Mouse (Mus musculus) B cell, adult 2 months (primary cell): ENCODE measurements around the gene Polr2a.
A peak's percentile ranks its signal among the peaks of the same experiment; 100 is the strongest.

Experiments
- DNase-seq, 2 experiments: peaks; one replicate each; pipeline ENCODE4 v3.0.0; 2022

Polr2a gene

GRCm38 (mm10) chr11:69752686-69753085 lies 5.8 kb downstream of the Polr2a start:
- DNase-seq = no peak

- no peak for DNase-seq
Observed at GRCm38 (mm10) chr11:69751635-69752034, 6.8 kb downstream of the Polr2a start.

GRCm38 (mm10) chr11:69731408-69731807 lies 27.0 kb downstream of the Polr2a start:
- DNase-seq = peak; percentile 16 to 28

GRCm38 (mm10) chr11:69729063-69729462 lies 29.4 kb downstream of the Polr2a start:
- DNase-seq = peak; percentile 81 to 83

- no peak for DNase-seq
Observed at GRCm38 (mm10) chr11:69725951-69726350, 32.5 kb downstream of the Polr2a start.

- DNase-seq = no peak
Observed at GRCm38 (mm10) chr11:69723074-69723473, 35.4 kb downstream of the Polr2a start.

GRCm38 (mm10) chr11:69720852-69721251 lies 37.6 kb downstream of the Polr2a start:
- DNase-seq = no peak

GRCm38 (mm10) chr11:69719423-69719822 lies 39.0 kb downstream of the Polr2a start:
- no peak for DNase-seq

- no peak for DNase-seq
Observed at GRCm38 (mm10) chr11:69718661-69719060, 39.8 kb downstream of the Polr2a start.

GRCm38 (mm10) chr11:69716953-69717352 lies 41.5 kb downstream of the Polr2a start:
- no peak for DNase-seq

- no peak for DNase-seq
Observed at GRCm38 (mm10) chr11:69715929-69716328, 42.5 kb downstream of the Polr2a start.

- peak; percentile 54 to 58 for DNase-seq
Observed at GRCm38 (mm10) chr11:69715482-69715881, 43.0 kb downstream of the Polr2a start.

- DNase-seq = no peak
Observed at GRCm38 (mm10) chr11:69714636-69715329, 43.7 kb downstream of the Polr2a start.

GRCm38 (mm10) chr11:69712954-69713672 lies 45.3 kb downstream of the Polr2a start:
- DNase-seq = no peak

- no peak for DNase-seq
Observed at GRCm38 (mm10) chr11:69711082-69711481, 47.4 kb downstream of the Polr2a start.

GRCm38 (mm10) chr11:69710470-69710869 lies 48.0 kb downstream of the Polr2a start:
- no peak for DNase-seq

- DNase-seq = no peak
Observed at GRCm38 (mm10) chr11:69709554-69710446, 48.6 kb downstream of the Polr2a start.

GRCm38 (mm10) chr11:69708614-69709265 lies 49.7 kb downstream of the Polr2a start:
- no peak for DNase-seq

GRCm38 (mm10) chr11:69707873-69708381 lies 50.5 kb downstream of the Polr2a start:
- no peak for DNase-seq

GRCm38 (mm10) chr11:69707480-69707847 lies 51.0 kb downstream of the Polr2a start:
- DNase-seq = no peak

GRCm38 (mm10) chr11:69706775-69707479 lies 51.5 kb downstream of the Polr2a start:
- DNase-seq = no peak

GRCm38 (mm10) chr11:69704613-69705010 lies 53.8 kb downstream of the Polr2a start:
- DNase-seq = no peak
